Mouse (Mus musculus) erythroblast, embryonic 14.5 days (primary cell): ENCODE measurements around the gene Scpep1. TPM values are rescaled to one million over a fixed set of nuclear protein-coding genes. Genes with fewer than 3 reads are reported as not detected.
"Not testable (repeated sequence)": the region's sequence is repeated elsewhere in the genome, so short reads cannot be mapped to it uniquely, and the experiment has no call there.

ENCODE experiments used
- H3K27me3 ChIP-seq: 2 replicates; pipeline ENCODE4 v1.6.1; 2012; ENCODE audit warnings: inconsistent platforms; ENCODE audit not compliant: control insufficient read depth
- H3K36me3 ChIP-seq: 2 replicates; pipeline ENCODE4 v1.6.1; 2012; ENCODE audit warnings: mild to moderate bottlenecking, inconsistent platforms; ENCODE audit not compliant: control insufficient read depth
- H3K4me1 ChIP-seq: 2 replicates; pipeline ENCODE4 v1.6.1; 2012; ENCODE audit warnings: inconsistent platforms; ENCODE audit not compliant: control insufficient read depth
- H3K4me3 ChIP-seq: replicated peaks from 2 replicates; pipeline ENCODE3; 2012; ENCODE audit warnings: moderate library complexity, mild to moderate bottlenecking, inconsistent platforms
- H3K9me3 ChIP-seq: 2 replicates; pipeline ENCODE4 v1.6.1; 2012; ENCODE audit warnings: low read length, inconsistent platforms, mixed read lengths; ENCODE audit not compliant: control insufficient read depth
- GATA1 ChIP-seq: IDR thresholded peaks from 2 replicates; pipeline ENCODE4 v1.6.1; 2012; ENCODE audit warnings: low read length, inconsistent platforms, mixed read lengths
- TAL1 ChIP-seq: IDR thresholded peaks from 3 replicates; pipeline ENCODE4 v1.6.1; 2012; ENCODE audit warnings: low read length, inconsistent platforms, mixed read lengths
- polyA plus RNA-seq: library from polyadenylated mRNA; stranded (reverse); fragments of >175 nt; gene quantifications from 2 replicates; pipeline ENCODE4 v1.2.3, GENCODE M21; 2012

Scpep1 gene
- polyA plus RNA-seq, 1 experiment: 0.55 TPM

GRCm38 (mm10) chr11:88998406-88998805, 43.1 kb upstream of the Scpep1 start:
- Histone ChIP-seq H3K4me1 (peaks cover 66% of the 10 kb centered on the region), H3K9me3 (no peaks in the 10 kb centered on the region)
- TF ChIP-seq TAL1: no peak
- TF ChIP-seq GATA1: no peak

GRCm38 (mm10) chr11:88997343-88997742, 42.1 kb upstream of the Scpep1 start:
- Histone ChIP-seq H3K4me1 (peaks cover 56% of the 10 kb centered on the region), H3K36me3 (peaks cover 13% of the 10 kb centered on the region)
- not testable (repeated sequence) for H3K9me3 ChIP-seq, H3K4me3 ChIP-seq, H3K27me3 ChIP-seq

More at GRCm38 (mm10) chr11:88998406-88998805, 43.1 kb upstream of the Scpep1 start:
- Histone ChIP-seq H3K27me3 (no peaks in the 10 kb centered on the region), H3K36me3 (peaks cover 22% of the 10 kb centered on the region), H3K4me3 (peak overlapping the region; percentile 70)

GRCm38 (mm10) chr11:88996427-88996826, 41.2 kb upstream of the Scpep1 start:
- TF ChIP-seq GATA1 (no peak), TAL1 (no peak)
- H3K4me1 ChIP-seq: peaks cover 49% of the 10 kb centered on the region

GRCm38 (mm10) chr11:88995616-88996015, 40.4 kb upstream of the Scpep1 start:
- peaks cover 3% of the 10 kb centered on the region for H3K36me3 ChIP-seq
- TF ChIP-seq GATA1 (no peak), TAL1 (no peak)
- no peaks in the 10 kb centered on the region for H3K9me3 ChIP-seq
- H3K4me3 ChIP-seq: no peak overlapping the region
- peaks cover 42% of the 10 kb centered on the region for H3K4me1 ChIP-seq
- H3K27me3 ChIP-seq: no peaks in the 10 kb centered on the region

More at GRCm38 (mm10) chr11:88996427-88996826, 41.2 kb upstream of the Scpep1 start:
- H3K36me3 ChIP-seq: peaks cover 6% of the 10 kb centered on the region
- H3K27me3 ChIP-seq: no peaks in the 10 kb centered on the region
- no peak overlapping the region for H3K4me3 ChIP-seq
- H3K9me3 ChIP-seq: no peaks in the 10 kb centered on the region

GRCm38 (mm10) chr11:88994492-88994891, 39.2 kb upstream of the Scpep1 start:
- H3K27me3 ChIP-seq: no peaks in the 10 kb centered on the region
- no peak for TF ChIP-seq GATA1
- H3K4me1 ChIP-seq: peaks cover 31% of the 10 kb centered on the region
- no peak overlapping the region for H3K4me3 ChIP-seq
- H3K36me3 ChIP-seq: no peaks in the 10 kb centered on the region
- no peaks in the 10 kb centered on the region for H3K9me3 ChIP-seq

DNA sequence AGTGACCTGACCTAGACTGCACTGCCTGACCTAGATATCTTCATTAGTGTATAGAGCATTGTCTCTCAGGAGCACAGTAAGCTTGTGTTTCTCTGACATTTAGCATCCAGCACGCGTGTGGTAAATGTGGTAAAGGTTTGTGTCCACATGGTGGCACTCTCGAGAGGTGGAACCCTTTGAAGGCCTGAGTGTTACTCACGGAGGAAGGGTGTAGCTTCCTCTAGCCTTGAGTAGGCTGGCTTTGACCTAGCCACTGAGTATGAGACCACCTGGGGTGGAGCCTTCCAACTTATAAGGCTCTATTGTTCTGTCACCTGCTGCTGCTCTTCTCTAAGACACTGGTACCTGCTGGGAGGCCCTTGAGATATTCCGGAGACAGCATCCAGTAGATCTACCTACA, 38.4 kb upstream of the Scpep1 start:
- no peak overlapping the region for H3K4me3 ChIP-seq
- H3K9me3 ChIP-seq: no peaks in the 10 kb centered on the region
- H3K4me1 ChIP-seq: peaks cover 22% of the 10 kb centered on the region
- H3K36me3 ChIP-seq: no peaks in the 10 kb centered on the region
- no peaks in the 10 kb centered on the region for H3K27me3 ChIP-seq
- no peak for TF ChIP-seq GATA1
- TF ChIP-seq TAL1: no peak

DNA sequence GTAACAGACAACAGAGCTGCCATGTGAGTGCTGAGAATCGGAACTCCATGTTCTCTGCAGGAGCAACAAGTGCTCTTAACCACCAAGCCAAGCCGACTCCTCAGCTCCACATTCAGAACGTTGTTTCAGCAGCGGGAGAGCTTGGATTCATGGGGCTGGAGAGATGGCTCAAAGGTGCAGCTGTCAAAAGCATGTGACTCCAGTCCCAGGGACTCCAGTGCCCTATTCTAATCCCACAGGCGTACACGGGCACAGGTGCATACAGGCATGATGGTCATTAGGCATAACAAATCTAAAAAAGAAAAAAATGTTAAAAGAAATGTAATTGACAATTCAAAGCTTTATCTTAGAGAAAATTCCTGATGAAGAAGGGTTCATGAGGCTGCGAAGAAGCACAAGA, 37.9 kb upstream of the Scpep1 start:
- Histone ChIP-seq H3K4me1 (peaks cover 18% of the 10 kb centered on the region), H3K27me3 (no peaks in the 10 kb centered on the region), H3K36me3 (peaks cover 3% of the 10 kb centered on the region; the same call in 1 of the 2 replicates), H3K9me3 (no peaks in the 10 kb centered on the region), H3K4me3 (no peak overlapping the region)
- TF ChIP-seq GATA1 (no peak), TAL1 (no peak)

DNA sequence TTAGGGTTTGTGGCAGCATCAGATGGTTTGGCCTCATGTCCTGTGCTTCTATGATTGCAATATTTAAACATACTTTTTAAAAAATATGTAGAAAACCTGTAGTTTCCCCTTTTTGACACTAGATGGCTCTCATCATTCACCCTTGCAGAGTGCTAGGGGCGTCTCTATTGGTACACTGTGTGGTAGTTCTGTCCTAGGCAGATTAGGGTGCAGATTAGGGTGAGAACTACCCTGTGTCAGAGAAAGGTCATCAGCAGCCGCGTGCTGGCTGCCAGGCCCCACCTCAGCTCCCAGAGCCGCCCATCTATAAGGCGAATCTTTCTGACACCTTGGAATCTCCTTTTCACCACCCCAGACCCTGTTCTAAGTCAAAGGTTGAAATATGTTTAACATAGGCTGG, 34.3 kb upstream of the Scpep1 start:
- Histone ChIP-seq H3K36me3 (peaks cover 10% of the 10 kb centered on the region), H3K4me3 (no peak overlapping the region), H3K4me1 (peaks cover 5% of the 10 kb centered on the region), H3K9me3 (no peaks in the 10 kb centered on the region), H3K27me3 (no peaks in the 10 kb centered on the region)
- TF ChIP-seq GATA1 (no peak), TAL1 (no peak)

DNA sequence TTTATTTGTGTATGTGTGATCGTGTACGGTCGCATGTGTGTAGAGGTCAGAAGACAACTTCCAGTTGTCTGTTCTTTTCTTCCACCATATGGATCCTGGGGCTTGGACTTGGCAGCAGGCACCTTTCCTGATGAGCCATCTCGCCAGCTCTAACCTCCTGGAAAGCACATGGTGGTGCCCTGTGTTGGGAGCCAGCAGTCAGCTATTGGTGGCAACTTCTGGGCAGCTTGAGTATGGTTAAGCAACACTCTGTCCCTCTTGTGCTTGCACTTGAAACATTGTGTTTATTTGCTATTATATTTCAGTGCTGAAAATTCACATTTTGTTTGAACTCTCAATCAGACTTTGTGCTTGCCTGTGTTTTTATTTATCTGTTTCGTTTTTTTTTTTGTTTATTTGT, 33.7 kb upstream of the Scpep1 start:
- Histone ChIP-seq H3K36me3 (peaks cover 11% of the 10 kb centered on the region), H3K4me3 (no peak overlapping the region), H3K9me3 (no peaks in the 10 kb centered on the region), H3K4me1 (peaks cover 4% of the 10 kb centered on the region), H3K27me3 (no peaks in the 10 kb centered on the region)
- TF ChIP-seq TAL1 (no peak), GATA1 (no peak)

- no peaks in the 10 kb centered on the region for H3K4me1 ChIP-seq
- TF ChIP-seq TAL1: no peak
- H3K9me3 ChIP-seq: no peaks in the 10 kb centered on the region
- peaks cover 22% of the 10 kb centered on the region for H3K36me3 ChIP-seq
- no peaks in the 10 kb centered on the region for H3K27me3 ChIP-seq
- H3K4me3 ChIP-seq: no peak overlapping the region
Observed at GRCm38 (mm10) chr11:88986616-88987015, 31.4 kb upstream of the Scpep1 start.
